Mouse (Mus musculus) adrenal gland, adult 8-10 months (tissue): Measurements from ENCODE around the gene Tmod3. TPM values are rescaled to one million over a fixed set of nuclear protein-coding genes. Genes with fewer than 3 reads are reported as not detected.
"Not testable (repeated sequence)": the region's sequence is repeated elsewhere in the genome, so short reads cannot be mapped to it uniquely, and the experiment has no call there.

Experiments
- DNase-seq: peaks from one replicate; pipeline ENCODE4 v3.0.0; 2022
- total RNA-seq, 4 experiments: library from RNA; stranded (reverse); gene quantifications; 2 replicates each; pipeline ENCODE4 v1.2.4; 2022

Tmod3 gene
- total RNA-seq, 4 experiments from 2014 or later = 49.5 to 64.9 (median 56.5) TPM

DNA sequence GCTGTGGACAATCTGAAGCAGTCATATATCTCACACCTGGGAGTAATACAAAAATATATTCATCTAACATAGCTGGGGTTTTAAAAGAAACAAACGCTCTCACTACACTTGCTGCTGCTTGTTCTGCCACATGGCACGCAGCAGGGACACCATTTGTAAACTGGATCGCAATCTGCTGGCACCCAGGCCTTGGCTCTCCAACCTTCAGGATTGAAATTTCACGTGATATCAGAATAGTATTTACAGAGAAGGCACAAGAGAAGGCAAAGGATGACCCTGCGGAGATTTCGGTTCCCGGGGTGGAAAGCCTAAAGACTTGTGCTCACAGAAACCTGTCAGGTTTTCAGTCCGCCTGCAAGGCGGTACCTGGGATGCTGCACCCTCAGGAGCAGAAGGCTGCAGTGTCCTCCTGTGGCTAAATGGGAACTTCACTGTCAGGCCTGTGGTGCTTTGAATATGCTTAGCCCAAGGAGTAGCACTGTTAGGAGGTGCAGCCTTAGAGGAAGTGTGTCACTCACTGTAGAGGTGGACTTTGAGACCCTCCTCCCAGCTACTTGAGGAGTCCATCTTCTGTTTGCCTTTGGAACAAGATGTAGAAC is 65.0 kb downstream of the Tmod3 start:
- DNase-seq = no peak

DNA sequence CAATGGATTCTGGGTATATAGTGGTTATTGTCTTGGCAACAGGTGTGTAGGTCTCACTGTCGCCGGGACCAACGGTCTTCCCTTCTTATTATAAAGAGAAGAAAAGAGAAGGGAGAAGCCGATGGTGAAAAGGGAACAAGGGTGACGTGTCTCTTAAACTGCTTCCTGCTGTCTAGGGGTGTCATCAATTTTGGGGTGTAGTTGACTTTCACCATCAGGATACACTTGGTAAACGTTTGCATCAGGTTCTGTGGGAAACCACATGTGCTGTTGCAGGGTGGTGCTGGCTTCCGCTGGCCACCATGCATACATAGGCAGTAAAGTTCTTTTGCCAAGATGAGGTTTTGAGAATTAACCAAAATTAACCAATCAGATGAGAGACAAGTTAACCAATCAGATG is 71.2 kb downstream of the Tmod3 start:
- not testable (repeated sequence) for DNase-seq

DNA sequence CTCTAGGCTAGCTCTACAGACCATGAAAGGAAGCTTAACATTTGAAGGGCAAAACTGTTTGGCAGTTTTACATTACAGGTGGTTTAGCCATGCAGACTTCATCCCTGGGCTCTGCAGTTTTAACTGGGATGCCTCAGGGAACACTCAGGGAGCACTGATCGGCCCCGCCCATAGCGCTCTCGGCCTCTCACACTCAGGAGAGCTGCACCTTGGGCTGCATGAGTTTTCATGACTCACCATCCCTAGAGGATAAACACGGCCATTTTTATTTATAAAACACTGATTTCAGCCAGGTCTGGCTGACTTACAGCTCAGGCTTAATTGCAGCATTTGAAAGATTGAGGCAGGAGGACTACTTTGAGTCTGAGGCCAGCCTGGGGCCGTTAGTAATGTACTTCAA is 74.2 kb downstream of the Tmod3 start:
- DNase-seq = no peak

DNA sequence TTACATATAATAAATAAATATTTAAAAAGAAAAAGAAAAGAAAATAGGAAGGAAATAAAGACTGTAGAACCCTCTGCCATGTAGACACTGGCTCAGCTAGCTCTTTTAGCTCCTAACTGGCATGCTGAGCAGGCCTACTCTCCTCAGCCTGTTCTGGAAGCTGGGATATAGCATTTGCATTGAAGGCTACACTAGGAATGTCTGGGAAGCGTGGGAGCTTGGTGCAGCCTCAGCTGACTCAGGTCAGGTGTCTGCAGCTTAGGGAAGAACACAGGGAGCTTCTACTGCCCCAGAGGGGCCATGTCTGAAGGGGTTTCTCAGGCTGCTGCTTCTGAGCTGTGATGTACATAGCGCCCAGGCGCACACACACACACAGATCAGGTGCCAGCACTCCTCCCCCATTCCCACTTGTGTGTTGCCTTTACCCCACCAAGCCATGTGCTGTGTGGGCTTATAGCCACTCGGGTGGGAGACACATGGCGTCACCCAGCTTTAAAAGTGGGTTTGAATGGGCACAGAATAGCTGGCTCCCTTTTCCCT is 78.9 kb downstream of the Tmod3 start:
- DNase-seq = no peak

DNA sequence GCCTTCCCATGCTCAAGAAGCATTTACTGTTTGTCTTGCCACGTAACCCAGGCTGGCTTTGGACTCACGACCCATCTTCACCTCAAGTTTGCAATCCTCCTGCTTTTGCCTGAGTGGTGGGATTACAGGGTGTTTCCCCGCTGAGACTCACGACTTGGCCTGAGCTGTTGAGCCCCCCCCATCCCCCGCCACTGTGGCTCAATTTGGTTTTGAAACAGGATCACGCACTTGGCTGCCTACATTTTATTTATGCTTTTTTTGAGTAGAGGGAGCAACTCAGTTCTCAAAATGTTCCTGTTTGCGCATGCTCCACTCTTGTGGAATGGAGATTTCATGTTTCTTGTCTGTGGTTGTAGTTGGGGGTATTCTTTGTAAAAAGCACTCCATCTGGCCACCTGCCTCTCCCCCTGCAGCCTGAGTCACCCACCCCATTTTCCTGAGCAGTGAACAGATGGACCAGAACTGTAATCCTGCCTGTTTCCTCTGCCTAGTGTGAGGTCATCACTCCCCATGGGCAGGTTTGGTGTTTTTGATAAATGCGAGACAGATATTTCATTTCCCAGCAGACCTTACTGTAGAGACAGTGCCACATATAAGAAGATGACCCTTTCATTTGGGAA is 80.2 kb downstream of the Tmod3 start:
- DNase-seq = no peak

DNA sequence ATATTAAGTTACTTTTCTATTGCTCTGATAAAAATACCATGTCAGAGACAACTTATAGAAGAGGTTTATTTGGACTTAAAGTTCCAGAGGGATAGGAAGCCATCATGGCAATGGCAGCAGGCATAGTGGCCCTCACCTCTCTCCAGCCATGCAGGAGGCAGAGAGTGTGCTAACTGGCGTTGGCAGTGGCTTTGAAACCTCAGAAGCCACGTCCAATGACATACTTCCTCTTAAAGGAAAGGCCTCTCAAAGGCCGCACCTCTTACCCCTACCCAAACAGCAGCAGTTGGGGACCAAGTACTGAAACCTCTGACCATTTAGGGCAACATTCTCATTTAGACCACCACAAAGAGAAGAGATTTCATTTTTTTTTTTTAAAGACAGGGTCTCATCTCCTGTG is 82.2 kb downstream of the Tmod3 start:
- no peak for DNase-seq

DNA sequence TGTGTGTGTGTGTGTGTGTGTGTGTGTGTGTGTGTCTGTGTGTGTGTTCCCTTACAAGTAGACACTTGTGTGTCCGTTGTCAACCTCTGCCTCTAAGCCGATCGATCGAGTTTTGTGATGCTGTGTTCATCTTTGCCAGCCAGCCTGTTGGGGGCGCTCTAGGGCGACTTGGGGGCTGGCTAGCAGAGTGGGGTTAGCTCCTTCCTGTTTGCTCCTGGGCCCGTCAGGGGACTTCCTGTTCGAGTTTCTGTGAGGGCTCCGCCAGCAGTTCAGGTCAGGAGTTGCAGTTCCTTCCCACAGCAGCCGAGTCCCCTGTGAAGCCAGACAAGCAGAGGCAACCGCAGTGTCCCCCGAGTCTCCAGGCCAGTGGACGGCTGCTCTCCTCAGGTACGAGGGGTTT is 91.2 kb downstream of the Tmod3 start:
- DNase-seq = no peak

DNA sequence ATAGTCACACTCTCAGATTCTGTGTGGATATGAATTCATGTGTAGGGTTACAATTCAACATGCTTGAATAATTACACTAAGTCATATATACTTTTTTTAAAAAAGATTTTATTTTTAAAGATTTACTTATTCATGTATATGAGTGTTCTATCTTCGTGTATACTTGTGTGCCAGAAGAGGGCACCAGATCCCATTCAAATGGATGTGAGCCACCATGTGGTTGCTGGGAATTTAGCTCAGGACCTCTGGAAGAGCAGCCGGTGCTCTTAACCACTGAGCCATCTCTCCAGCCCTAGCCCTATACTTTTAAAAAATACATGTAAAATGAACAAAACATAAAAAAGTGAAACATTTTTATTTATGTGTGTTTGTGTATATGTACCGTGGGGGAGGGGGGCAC is 91.9 kb downstream of the Tmod3 start:
- DNase-seq = no peak

DNA sequence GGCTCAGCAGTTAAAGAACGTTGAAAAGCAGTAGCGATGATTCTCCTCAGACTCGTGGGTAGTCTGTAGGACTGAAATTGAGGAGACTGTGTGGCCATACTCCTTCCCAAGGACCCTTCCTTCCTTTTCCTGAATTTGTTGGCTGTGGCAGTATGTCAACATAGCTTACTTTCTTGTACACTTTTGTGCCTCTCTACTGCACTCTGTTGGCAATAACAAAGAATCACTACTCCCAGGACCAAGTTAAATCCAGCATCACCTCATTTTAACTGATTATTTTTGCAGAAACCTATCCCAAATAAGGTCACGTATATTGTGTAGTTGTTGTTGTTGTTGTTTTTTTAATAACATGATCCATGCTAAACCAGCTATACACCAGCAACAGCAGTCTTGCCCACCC is 92.8 kb downstream of the Tmod3 start:
- DNase-seq = no peak

DNA sequence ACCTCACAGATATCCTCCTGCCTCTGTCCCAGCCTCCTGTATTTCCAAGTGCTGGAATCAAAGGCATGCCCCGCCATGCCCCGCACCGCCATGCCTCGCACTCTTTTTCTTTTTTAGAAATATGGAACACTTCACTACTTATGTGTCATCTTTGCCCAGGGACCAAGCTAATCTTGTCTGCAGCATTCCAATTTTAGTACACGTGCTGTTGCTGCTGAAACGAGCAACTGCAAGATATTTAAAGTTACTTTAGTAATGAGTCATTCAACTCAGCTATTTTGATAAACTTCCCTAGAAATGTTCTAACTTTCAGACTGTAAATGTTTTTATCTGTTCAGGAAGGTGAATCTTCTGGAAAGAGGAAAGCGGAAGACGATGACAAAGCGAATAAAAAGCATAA is 93.6 kb downstream of the Tmod3 start:
- DNase-seq = no peak

DNA sequence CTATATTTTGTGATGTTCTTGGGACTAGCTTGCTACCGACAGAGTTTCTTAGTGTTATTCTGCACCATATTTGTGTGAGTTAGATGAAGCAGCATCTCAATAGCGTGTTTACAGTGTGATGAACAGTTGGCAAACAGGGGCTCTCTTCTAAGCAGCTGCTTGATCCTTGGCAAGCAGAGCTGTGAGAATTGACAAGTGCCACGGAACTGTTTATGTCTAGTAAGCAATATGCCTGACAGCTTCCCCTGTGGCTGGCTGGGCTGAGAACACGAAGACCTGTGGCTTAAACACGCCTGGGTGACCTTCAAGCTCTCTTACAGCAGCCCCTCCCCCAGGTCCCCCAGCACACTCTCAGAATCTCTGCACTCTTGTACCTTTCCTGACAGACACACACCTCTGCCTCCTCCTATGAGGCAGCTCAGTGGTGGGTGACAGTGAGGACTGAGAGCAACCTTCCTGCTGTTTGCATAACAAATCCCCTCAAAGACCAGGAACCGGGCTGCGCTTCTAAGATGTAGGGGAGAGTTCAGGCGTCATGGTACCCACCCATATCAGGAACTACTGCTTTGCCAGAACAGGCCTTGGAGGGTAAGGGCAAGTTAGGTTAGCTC is 96.3 kb downstream of the Tmod3 start:
- no peak for DNase-seq

DNA sequence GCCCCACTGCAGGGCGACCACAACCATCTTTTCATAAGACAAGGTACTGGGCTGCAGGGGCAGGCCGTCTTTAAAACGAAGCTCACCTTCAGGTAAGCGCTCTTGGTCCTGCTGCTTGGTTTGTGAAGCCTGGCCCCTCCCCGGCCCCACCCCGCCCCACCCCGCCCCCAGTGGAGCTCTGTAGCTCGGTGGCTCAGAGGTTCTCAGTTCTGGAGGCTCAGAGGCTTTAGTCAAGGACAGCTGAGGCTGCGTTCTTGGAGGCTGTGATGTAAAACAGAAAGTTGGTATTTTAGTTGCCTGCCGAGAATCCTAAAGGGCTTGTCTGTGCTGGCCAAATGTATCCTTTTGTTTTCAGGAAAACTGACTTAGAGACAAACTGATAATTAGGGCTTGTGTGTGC is 103.8 kb downstream of the Tmod3 start:
- DNase-seq = no peak

DNA sequence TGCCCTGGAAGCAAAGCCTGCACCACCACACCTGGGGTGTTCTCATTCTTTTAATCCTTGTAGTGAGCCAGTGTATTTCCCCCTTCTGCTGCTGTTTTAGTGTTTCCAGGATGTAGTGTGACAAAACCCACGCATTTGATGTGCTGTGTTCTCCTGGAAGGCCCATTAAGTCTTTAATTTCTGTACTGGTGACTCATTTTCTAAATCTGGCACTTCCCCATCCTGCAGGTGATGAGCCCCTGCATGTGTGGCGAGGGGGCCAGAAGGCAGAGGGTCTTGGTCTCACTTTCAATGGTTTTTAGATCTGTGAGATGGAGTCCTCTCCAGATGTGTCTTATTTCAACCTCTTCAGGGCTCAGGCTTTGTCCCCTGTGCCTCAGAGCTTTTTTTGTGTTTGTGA is 105.5 kb downstream of the Tmod3 start:
- no peak for DNase-seq

DNA sequence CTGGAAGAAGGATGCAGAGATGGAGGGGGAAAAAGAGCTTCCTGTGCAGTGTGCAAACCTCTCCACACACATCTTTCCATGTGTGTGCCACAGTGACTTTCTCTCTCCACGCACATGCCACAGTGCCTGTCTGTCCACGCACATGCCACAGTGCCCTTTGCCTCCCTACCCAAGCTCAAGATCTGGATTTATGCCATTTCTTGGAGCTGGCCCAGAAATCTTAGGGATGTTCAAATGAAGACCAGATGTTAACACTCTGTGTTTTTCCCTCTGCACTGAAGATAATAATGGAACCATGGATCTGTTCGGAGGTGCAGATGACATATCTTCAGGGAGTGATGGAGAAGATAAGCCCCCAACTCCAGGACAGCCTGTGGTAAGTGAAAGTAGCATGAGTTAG is 111.4 kb downstream of the Tmod3 start:
- no peak for DNase-seq

Other genes starting within 250 kb of the Tmod3 start
- under 1 TPM in 2 of 4 experiments, not detected in 2; 0.41 to 0.97 TPM for gene Bcl2l10, start 211.9 kb downstream of the Tmod3 start, total RNA-seq
- 10 to 100 TPM; 31.4 to 49.5 (median 36.9) TPM for gene Mapk6, start 149.7 kb downstream of the Tmod3 start, total RNA-seq
- 10 to 100 TPM; 20.7 to 25.8 (median 22.3) TPM for gene Leo1, start 118.1 kb downstream of the Tmod3 start, total RNA-seq
- 10 to 100 TPM; 11.3 to 23.2 (median 16.8) TPM for gene Tmod2, start 51.7 kb upstream of the Tmod3 start, total RNA-seq
- 10 to 100 TPM; 12.8 to 20.1 (median 17.1) TPM for gene Lysmd2, start 66.1 kb upstream of the Tmod3 start, total RNA-seq
- 10 to 100 TPM; 31.3 to 44.0 (median 31.5) TPM for gene Scg3, start 124.4 kb upstream of the Tmod3 start, total RNA-seq
- under 1 TPM; 0.22 to 0.67 (median 0.37) TPM for gene Bmp5, start 215.7 kb upstream of the Tmod3 start, total RNA-seq